Mouse (Mus musculus) heart, adult 9 months (tissue): ENCODE measurements around the gene Slc13a4.
A peak's percentile ranks its signal among the peaks of the same experiment; 100 is the strongest.

Experiments used
- DNase-seq, 2 experiments: peaks; one replicate each; pipeline ENCODE4 v3.0.0; 2022; ENCODE audit warnings: low spot score in 2 of 2

Gene Slc13a4

GRCm38 (mm10) chr6:35302581-35302980 is 5.3 kb downstream of the Slc13a4 start:
- DNase-seq, result no peak

- DNase-seq, result peak in 1 of 2 experiments; percentile 32
Observed at GRCm38 (mm10) chr6:35298323-35298722, 9.6 kb downstream of the Slc13a4 start.

- DNase-seq, result no peak
Observed at GRCm38 (mm10) chr6:35297516-35298227, 10.3 kb downstream of the Slc13a4 start.

DNA sequence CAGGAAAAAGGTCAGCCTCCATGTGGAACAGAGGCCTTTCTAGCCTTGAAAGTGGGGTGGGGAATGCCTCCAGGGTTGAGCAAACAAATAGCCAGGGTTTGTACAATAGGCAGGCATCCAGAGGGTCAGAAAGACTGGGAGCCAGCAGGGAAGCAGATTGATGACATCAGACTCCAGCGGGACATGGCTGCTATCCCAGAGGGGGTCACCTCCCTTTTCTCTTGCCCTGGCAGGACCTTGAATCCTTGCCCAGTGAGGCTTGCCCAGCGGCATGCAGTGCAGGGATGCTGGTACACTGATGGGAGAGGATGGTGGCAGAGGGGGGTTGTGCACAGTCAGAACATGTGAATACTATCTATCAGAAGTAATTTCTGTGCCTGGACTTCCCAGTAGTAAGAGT is 10.9 kb downstream of the Slc13a4 start:
- peak; percentile 64 to 77 for DNase-seq

DNA sequence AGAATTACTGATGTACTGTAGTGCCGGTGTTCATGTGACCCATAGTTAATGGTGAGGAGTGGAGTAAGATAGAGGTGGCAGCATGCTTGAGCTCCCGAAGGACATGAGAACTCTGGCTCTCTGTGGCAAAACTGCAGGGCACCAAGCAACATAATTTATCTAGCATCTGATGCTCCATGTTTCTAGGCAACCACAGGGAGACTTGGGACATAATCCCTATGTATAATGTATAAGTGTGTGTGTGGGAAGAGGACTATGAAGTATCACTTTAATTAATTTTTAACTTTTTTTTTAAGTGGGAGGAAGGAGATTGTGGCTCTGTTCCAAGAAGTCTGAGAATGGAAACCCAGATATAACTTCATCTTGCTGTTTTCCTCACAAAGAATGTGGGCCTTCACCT is 13.0 kb downstream of the Slc13a4 start:
- DNase-seq, result no peak

DNA sequence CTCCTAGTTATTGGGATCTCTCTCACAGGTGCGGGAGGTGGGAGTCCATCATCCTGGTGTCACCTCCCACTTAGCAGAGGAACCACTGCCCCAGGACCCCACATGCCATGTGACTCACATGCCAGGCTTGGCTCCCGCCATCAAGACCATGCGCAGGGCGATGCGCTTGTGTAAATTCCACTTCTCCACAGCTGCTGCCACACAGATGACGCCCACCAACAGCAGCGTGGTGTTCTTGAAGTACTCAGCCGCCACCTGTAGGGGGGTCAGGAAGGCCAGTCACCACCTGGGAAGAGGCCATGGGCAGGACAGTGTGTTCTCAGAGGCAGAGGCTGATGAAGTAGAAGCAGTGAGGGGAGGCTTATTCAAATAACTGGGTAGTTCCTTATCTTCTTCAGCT is 18.3 kb downstream of the Slc13a4 start:
- DNase-seq, result no peak

- DNase-seq, result no peak
Observed at GRCm38 (mm10) chr6:35288920-35289319, 19.0 kb downstream of the Slc13a4 start.

GRCm38 (mm10) chr6:35288114-35288761 is 19.7 kb downstream of the Slc13a4 start:
- DNase-seq, result peak; percentile 51 to 64

GRCm38 (mm10) chr6:35279306-35279705 is 28.6 kb downstream of the Slc13a4 start:
- no peak for DNase-seq

GRCm38 (mm10) chr6:35277903-35278587 is 29.9 kb downstream of the Slc13a4 start:
- no peak for DNase-seq

- no peak for DNase-seq
Observed at GRCm38 (mm10) chr6:35273391-35274082, 34.4 kb downstream of the Slc13a4 start.

DNA sequence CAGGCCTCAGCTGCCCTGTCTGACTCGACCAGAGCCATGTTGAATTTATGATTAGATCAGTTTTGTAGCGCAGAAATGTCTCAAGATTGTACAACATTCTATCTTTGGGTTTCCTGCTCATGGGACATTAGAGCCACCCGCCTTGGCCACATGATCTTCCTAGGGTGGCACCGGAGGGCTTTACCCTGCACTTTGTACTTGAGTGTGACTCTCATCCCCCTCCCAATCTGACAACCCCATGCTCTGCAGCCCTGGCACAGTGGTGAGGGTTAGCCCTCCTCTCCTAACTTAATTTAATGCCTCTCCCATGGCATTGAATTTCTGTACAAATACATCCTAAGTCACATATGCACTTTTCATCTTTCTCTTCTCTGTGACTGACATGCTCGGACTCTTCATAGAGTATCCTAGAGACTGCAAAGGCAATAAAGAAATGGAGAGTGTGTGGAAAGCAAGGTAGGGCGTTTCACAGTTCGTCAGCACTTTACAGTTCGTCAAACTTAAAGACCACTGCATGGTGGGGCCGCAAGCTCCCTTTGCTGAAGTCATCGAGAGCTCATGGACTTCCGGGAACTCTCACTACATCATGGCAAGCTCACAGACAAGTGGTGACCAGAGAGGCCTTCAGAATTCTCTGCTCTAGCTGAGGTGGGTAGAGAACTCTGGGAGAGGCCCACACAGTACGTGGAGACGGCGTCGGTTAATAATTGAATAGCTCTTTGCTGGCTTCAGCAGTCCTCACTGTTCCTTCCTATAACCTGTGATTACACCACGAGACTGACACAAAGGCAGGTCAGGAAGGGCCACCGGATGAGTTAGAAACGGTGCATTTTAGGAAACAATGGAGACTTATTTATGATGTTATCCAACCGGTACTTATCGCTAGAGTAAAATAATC is 35.8 kb downstream of the Slc13a4 start:
- DNase-seq, result no peak

GRCm38 (mm10) chr6:35271094-35271855 is 36.7 kb downstream of the Slc13a4 start:
- no peak for DNase-seq

DNA sequence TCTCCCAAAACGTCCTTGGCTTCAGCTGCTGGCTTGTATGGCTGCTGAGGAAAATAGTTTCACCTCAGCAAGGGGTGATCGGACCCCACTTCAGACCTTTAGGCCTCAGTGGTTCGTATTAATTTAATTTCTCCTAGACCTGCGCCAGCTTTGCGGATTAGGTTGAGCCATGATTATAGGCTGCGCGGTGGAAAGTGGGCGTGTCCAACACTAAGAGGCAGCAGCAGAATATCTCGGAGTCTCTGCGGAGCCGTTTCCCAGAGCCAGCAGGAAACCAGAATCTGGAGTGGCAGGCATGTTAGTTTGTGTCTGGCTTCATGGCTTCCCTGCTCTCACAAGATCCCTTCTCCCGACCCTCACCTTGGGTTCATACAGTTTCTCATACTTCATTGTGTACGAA is 38.3 kb downstream of the Slc13a4 start:
- DNase-seq, result no peak

DNA sequence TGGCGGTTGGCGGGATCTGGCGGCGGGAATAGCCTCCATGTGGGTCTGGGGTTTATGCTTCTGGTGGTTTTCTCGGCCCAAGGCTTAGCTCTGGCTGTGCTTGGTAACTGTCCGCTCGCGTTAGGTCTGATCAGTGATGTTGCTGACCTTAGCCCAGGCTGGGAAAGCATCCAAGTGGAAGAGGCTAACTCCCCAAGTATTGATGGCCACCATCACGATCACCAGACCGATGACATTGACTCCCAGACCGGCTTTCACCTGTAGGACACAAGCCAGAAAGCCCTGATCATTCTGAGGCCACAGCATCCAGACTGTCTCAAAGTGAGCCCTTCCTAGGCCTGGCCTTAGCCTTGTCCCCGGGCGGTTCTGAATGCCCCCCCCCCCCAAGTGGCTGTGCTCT is 39.2 kb downstream of the Slc13a4 start:
- no peak for DNase-seq

- no peak for DNase-seq
Observed at GRCm38 (mm10) chr6:35265580-35266278, 42.2 kb downstream of the Slc13a4 start.

DNA sequence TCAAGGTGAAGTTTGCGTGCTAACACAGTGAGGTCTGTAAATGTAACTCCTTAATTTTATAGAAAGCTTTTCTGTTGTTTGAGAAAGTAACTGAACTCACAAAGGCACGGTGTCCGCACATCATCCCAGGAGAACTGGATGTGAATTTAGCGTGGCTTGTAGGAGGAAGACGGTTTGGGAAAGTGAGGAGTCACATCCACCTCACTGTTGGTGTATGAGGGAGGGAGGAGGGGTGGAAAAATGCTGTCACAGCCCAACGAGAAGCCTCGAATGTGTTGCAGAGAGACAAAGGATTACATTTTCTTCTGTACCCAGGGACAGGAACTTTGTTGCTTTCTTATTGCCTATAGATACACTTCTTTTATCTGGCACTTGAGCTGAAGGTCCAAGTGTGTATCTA is 47.4 kb downstream of the Slc13a4 start:
- no peak for DNase-seq

GRCm38 (mm10) chr6:35259526-35259925 is 48.4 kb downstream of the Slc13a4 start:
- DNase-seq, result peak in 1 of 2 experiments; percentile 50

GRCm38 (mm10) chr6:35258922-35259321 is 49.0 kb downstream of the Slc13a4 start:
- no peak for DNase-seq
